Mouse (Mus musculus): ENCODE measurements around the gene Cyb5r3.

DNA sequence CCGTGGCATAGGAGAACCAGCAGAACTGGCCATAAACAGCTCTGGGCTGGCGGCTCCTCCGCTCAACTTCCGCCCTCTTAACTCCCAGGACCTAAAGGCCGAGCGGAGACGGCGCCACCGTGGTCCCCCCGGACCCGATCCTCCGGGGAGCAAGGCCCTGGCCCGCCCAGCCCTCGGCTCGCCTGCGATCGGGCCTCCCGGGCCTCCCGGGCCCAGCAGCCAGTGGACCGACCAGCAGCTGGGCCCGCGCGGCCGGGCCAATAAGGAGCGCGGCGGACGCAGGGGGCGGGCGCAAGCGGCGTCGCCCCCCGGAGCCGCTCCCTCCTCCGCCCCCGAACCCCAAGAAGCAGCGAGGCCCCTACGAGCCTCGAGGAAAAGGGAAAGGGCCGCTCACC is 23.6 kb downstream of the Cyb5r3 start:
- TF ChIP-seq POLR2A (IDR thresholded peaks at IDR 0.05; ENCODE audit: low read depth, low read length): no peak
- no peak for TF ChIP-seq CTCF (IDR thresholded peaks at IDR 0.05; ENCODE audit: extremely low read depth, insufficient read depth, insufficient read length, insufficient replicate concordance)

All from spleen, adult 2 months (tissue).